18 mouse cellular contexts compared by ENCODE assay signal in genomic region chr4:137877432-137877881, GRCm38 (mm10). TPM values are rescaled to one million over a fixed set of nuclear protein-coding genes. Genes with fewer than 3 reads are reported as not detected.
DNase-seq lines count a peak whose midpoint lies in the region; ATAC-seq lines count a peak whose summit lies in the region.
"Had no signal": no experiment of that assay in that cellular context is flagged by ENCODE, and none has a peak within 500 bp of the region (broad histone marks: within the 10 kb centered on the region; RNA-seq: fewer than 3 reads in every experiment).

No protein-coding gene starts in this region.

- no peak for DNase-seq in forebrain, embryonic 14.5 days (ENCODE audit: low spot score)
- peak; percentile 66 for DNase-seq in ZHBTc4 (ENCODE audit: low read depth, low spot score)
- peak; percentile 72 for DNase-seq in forelimb bud, embryonic 11.5 days (ENCODE audit: low read depth, low spot score)
- no peak for DNase-seq in kidney, postnatal 25 days
- DNase-seq in right cerebral cortex, adult 18-20 months: no peak
- DNase-seq: cerebellum, adult 9-11 months; heart, adult 18-20 months; heart, postnatal 14 days; kidney, adult 18-20 months; lung, postnatal 4 days; right cerebral cortex, postnatal 4 days had no signal

- 23% methylated on average over 4 of the region's 4 CpGs for WGBS in forebrain, embryonic 15.5 days
- 9% methylated on average over 4 of the region's 4 CpGs for WGBS in forebrain, embryonic 14.5 days
- WGBS in neural tube, embryonic 12.5 days: 5% methylated on average over 4 of the region's 4 CpGs
- WGBS in kidney, embryonic 14.5 days: 23% methylated on average over 3 of the region's 4 CpGs

- no peaks in the 10 kb centered on the region for H3K27me3 ChIP-seq in forebrain, embryonic 15.5 days
- no peaks in the 10 kb centered on the region for H3K27me3 ChIP-seq in forebrain, embryonic 14.5 days (replicated peaks; ENCODE audit: control insufficient read depth, insufficient read depth, low read length)
- H3K27me3 ChIP-seq in neural tube, embryonic 12.5 days (replicated peaks): no peaks in the 10 kb centered on the region
- H3K27me3 ChIP-seq in kidney, embryonic 14.5 days (ENCODE audit: control insufficient read depth, insufficient read depth, low read length): no peaks in the 10 kb centered on the region
- H3K27me3 ChIP-seq: liver, embryonic 15.5 days had no signal

- peaks cover 19% of the 10 kb centered on the region for H3K4me1 ChIP-seq in forebrain, embryonic 15.5 days
- peaks cover 6% of the 10 kb centered on the region for H3K4me1 ChIP-seq in forebrain, embryonic 14.5 days (ENCODE audit: control insufficient read depth, insufficient read depth, low read length)
- peaks cover 26% of the 10 kb centered on the region for H3K4me1 ChIP-seq in neural tube, embryonic 12.5 days
- H3K4me1 ChIP-seq in kidney, embryonic 14.5 days (ENCODE audit: control insufficient read depth, insufficient read depth, low read length): peaks cover 25% of the 10 kb centered on the region; the same call in 1 of the 2 replicates

- no peak overlapping the region for H3K9ac ChIP-seq in forebrain, embryonic 15.5 days (replicated peaks)
- no peak overlapping the region for H3K9ac ChIP-seq in forebrain, embryonic 14.5 days (ENCODE audit: low read length)
- 0 out of 2 replicates have a peak overlapping the region, but pooled peaks have one; percentile 21 for H3K9ac ChIP-seq in neural tube, embryonic 12.5 days
- no peak overlapping the region for H3K9ac ChIP-seq in kidney, embryonic 14.5 days (ENCODE audit: low read depth, low read length)
- H3K9ac ChIP-seq: liver, embryonic 15.5 days had no signal

- H3K9me3 ChIP-seq in forebrain, embryonic 15.5 days: no peaks in the 10 kb centered on the region
- no peaks in the 10 kb centered on the region for H3K9me3 ChIP-seq in forebrain, embryonic 14.5 days (replicated peaks; ENCODE audit: control insufficient read depth, low read length)
- H3K9me3 ChIP-seq in neural tube, embryonic 12.5 days: no peaks in the 10 kb centered on the region
- H3K9me3 ChIP-seq in kidney, embryonic 14.5 days (ENCODE audit: control insufficient read depth, low read length): no peaks in the 10 kb centered on the region
- H3K9me3 ChIP-seq: G1E; liver, embryonic 15.5 days had no signal

- ATAC-seq in forebrain, embryonic 15.5 days (replicated peaks): no peak
- ATAC-seq in forebrain, embryonic 14.5 days: no peak
- no peak for ATAC-seq in neural tube, embryonic 12.5 days (ENCODE audit: low FRiP score, low read depth)
- no peak for ATAC-seq in kidney, embryonic 14.5 days (ENCODE audit: low FRiP score, low TSS enrichment)

- H3K4me3 ChIP-seq in forebrain, embryonic 15.5 days: no peak overlapping the region
- no peak overlapping the region for H3K4me3 ChIP-seq in forebrain, embryonic 14.5 days (ENCODE audit: low read depth, low read length)
- H3K4me3 ChIP-seq in neural tube, embryonic 12.5 days: no peak overlapping the region
- H3K4me3 ChIP-seq in kidney, embryonic 14.5 days (ENCODE audit: low read length): no peak overlapping the region
- H3K4me3 ChIP-seq: left cerebral cortex, adult 2 months; liver, embryonic 15.5 days had no signal

- no peak overlapping the region for H3K4me2 ChIP-seq in forebrain, embryonic 15.5 days (replicated peaks)
- H3K4me2 ChIP-seq in forebrain, embryonic 14.5 days (ENCODE audit: low read length): no peak overlapping the region
- no peak overlapping the region for H3K4me2 ChIP-seq in neural tube, embryonic 12.5 days (replicated peaks)
- H3K4me2 ChIP-seq in kidney, embryonic 14.5 days (replicated peaks; ENCODE audit: low read depth, low read length): no peak overlapping the region
- H3K4me2 ChIP-seq: liver, embryonic 15.5 days had no signal

- no peaks in the 10 kb centered on the region for H3K36me3 ChIP-seq in forebrain, embryonic 15.5 days
- H3K36me3 ChIP-seq in forebrain, embryonic 14.5 days (ENCODE audit: control insufficient read depth, insufficient read depth, low read length): no peaks in the 10 kb centered on the region
- H3K36me3 ChIP-seq in neural tube, embryonic 12.5 days: no peaks in the 10 kb centered on the region
- no peaks in the 10 kb centered on the region for H3K36me3 ChIP-seq in kidney, embryonic 14.5 days (ENCODE audit: control insufficient read depth, insufficient read depth, low read length)
- H3K36me3 ChIP-seq: G1E; liver, embryonic 15.5 days had no signal

- H3K27ac ChIP-seq in forebrain, embryonic 15.5 days (replicated peaks): 0 out of 2 replicates have a peak overlapping the region, but pooled peaks have one; percentile 15
- no peak overlapping the region for H3K27ac ChIP-seq in forebrain, embryonic 14.5 days (ENCODE audit: low read depth, low read length)
- no peak overlapping the region for H3K27ac ChIP-seq in neural tube, embryonic 12.5 days
- H3K27ac ChIP-seq in kidney, embryonic 14.5 days (ENCODE audit: low read depth, low read length): no peak overlapping the region
- H3K27ac ChIP-seq: left cerebral cortex, adult 2 months; liver, embryonic 15.5 days; stomach, postnatal 0 days had no signal

RNA-seq across cellular contexts. Expression of gene Ece1, which starts 15.4 kb away (rescaled TPM):
- 10.1 and 11.2 TPM in 2 replicates for polyA plus RNA-seq in forebrain, embryonic 15.5 days (2015; fragmentation: Nextera tagmentation; extraction: Ambion mirVana)
- 9.1 and 12.0 TPM in 2 replicates for polyA plus RNA-seq in forebrain, embryonic 14.5 days (2014; fragmentation: Nextera tagmentation; extraction: Ambion mirVana)
- polyA plus RNA-seq in neural tube, embryonic 12.5 days (2016; fragmentation: Nextera tagmentation; extraction: Ambion mirVana): 24.7 and 27.4 TPM in 2 replicates
- polyA plus RNA-seq in kidney, embryonic 14.5 days (2014; fragmentation: Nextera tagmentation; extraction: Ambion mirVana): 35.0 and 69.0 TPM in 2 replicates

Comparison
In these comparisons a context has a peak if more than half of its experiments do, and no peak if none do; other contexts are left out.
1. DNase-seq: peak in ZHBTc4 (single experiment) and forelimb bud, embryonic 11.5 days (single experiment); none in forebrain, embryonic 14.5 days (single experiment), kidney, postnatal 25 days (0 of 2) and right cerebral cortex, adult 18-20 months (single experiment).